Mouse (Mus musculus) myocyte (in vitro differentiated cells): Measurements from ENCODE around the gene Cyth2. TPM values are rescaled to one million over a fixed set of nuclear protein-coding genes. Genes with fewer than 3 reads are reported as not detected.

Source experiments
- H3K27me3 ChIP-seq: one replicate; pipeline ENCODE4 v1.6.1; 2011; ENCODE audit not compliant: control insufficient read depth, insufficient read depth, insufficient read length
- H3K36me3 ChIP-seq: one replicate; pipeline ENCODE4 v1.6.1; 2011; ENCODE audit not compliant: control insufficient read depth, insufficient read depth
- H3K4me2 ChIP-seq: one replicate; pipeline ENCODE4 v1.6.1; 2011; ENCODE audit warnings: low read depth, control low read depth
- H3K4me3 ChIP-seq: one replicate; pipeline ENCODE4 v1.5.1; 2011; ENCODE audit warnings: mild to moderate bottlenecking, control low read depth, moderate library complexity
- H3K79me2 ChIP-seq: one replicate; pipeline ENCODE4 v1.6.1; 2011; ENCODE audit not compliant: control insufficient read depth, insufficient read depth
- H3ac ChIP-seq: one replicate; pipeline ENCODE4 v1.6.1; 2011; ENCODE audit not compliant: control insufficient read depth, insufficient read length
- CEBPB ChIP-seq: IDR thresholded peaks from 2 replicates; pipeline ENCODE4 v1.6.1; 2011; ENCODE audit warnings: mild to moderate bottlenecking, moderate library complexity; ENCODE audit not compliant: poor library complexity, insufficient read depth, severe bottlenecking
- E2F4 ChIP-seq: IDR thresholded peaks from one replicate; pipeline ENCODE4 v1.6.1; 2011; ENCODE audit warnings: mild to moderate bottlenecking, control low read depth, moderate library complexity; ENCODE audit not compliant: insufficient read depth
- MAX ChIP-seq: IDR thresholded peaks from one replicate; pipeline ENCODE4 v1.6.1; 2011; ENCODE audit warnings: low read depth, mild to moderate bottlenecking, control low read depth
- MYOD1 ChIP-seq, 3 experiments: IDR thresholded peaks; one replicate each; pipeline ENCODE4 v1.6.1; 2011; ENCODE audit warnings: control low read depth in 2 of 3, low read depth in 2 of 3, mild to moderate bottlenecking in 2 of 3, moderate library complexity in 1 of 3; ENCODE audit not compliant: insufficient read length in 2 of 3, control insufficient read depth in 1 of 3
- MYOG ChIP-seq, 3 experiments: IDR thresholded peaks; one replicate each; pipeline ENCODE4 v1.6.1; 2011; ENCODE audit warnings: control low read depth in 2 of 3, low read depth in 2 of 3, mild to moderate bottlenecking in 2 of 3; ENCODE audit not compliant: insufficient read length in 2 of 3, control insufficient read depth in 1 of 3, insufficient read depth in 1 of 3
- POLR2A ChIP-seq: IDR thresholded peaks from one replicate; pipeline ENCODE4 v1.6.1; 2011; ENCODE audit warnings: low read depth, mild to moderate bottlenecking, control low read depth, moderate library complexity; ENCODE audit not compliant: insufficient read length
- POLR2AphosphoS2 ChIP-seq: IDR thresholded peaks from one replicate; pipeline ENCODE4 v1.6.1; 2011; ENCODE audit warnings: low read depth, control low read depth; ENCODE audit not compliant: insufficient read length
- REST ChIP-seq: IDR thresholded peaks from one replicate; pipeline ENCODE4 v1.6.1; 2011; ENCODE audit warnings: mild to moderate bottlenecking, control low read depth, moderate library complexity; ENCODE audit not compliant: insufficient read depth, insufficient read length
- SRF ChIP-seq: IDR thresholded peaks from one replicate; pipeline ENCODE4 v1.6.1; 2011; ENCODE audit warnings: low read depth; ENCODE audit not compliant: control insufficient read depth, insufficient read length
- TCF12 ChIP-seq: IDR thresholded peaks from one replicate; pipeline ENCODE4 v1.6.1; 2011; ENCODE audit warnings: mild to moderate bottlenecking, control low read depth; ENCODE audit not compliant: poor library complexity, insufficient read depth, severe bottlenecking
- TCF3 ChIP-seq: IDR thresholded peaks from one replicate; pipeline ENCODE4 v1.6.1; 2011; ENCODE audit warnings: low read depth, control low read depth; ENCODE audit not compliant: insufficient read length
- USF1 ChIP-seq: IDR thresholded peaks from one replicate; pipeline ENCODE4 v1.6.1; 2011; ENCODE audit warnings: low read depth, mild to moderate bottlenecking, control low read depth, moderate library complexity
- polyA plus RNA-seq: library from polyadenylated mRNA; unstranded; fragments of >200 nt; fragmentation: generic; extraction: Trizol; gene quantifications from one replicate; pipeline ENCODE4 v1.2.1, GENCODE M21; 2012; ENCODE audit warnings: missing spikeins

The Cyth2 gene
- polyA plus RNA-seq, 1 experiment, result 145 TPM

- no peak overlapping the region for H3ac ChIP-seq
- TF ChIP-seq TCF3, result no peak
- TF ChIP-seq E2F4, result no peak
- TF ChIP-seq MYOD1 (IDR thresholded peaks at IDR 0.05; ENCODE audit: control insufficient read depth in 1 of 3, insufficient read length in 2 of 3, low read depth in 2 of 3), result no peak
- TF ChIP-seq TCF12, result no peak
- no peak for TF ChIP-seq MYOG (IDR thresholded peaks at IDR 0.05; ENCODE audit: control insufficient read depth in 1 of 3, insufficient read depth in 1 of 3, insufficient read length in 2 of 3, low read depth in 2 of 3)
- TF ChIP-seq SRF, result no peak
- TF ChIP-seq USF1, result no peak
- TF ChIP-seq POLR2AphosphoS2, result no peak
- TF ChIP-seq POLR2A, result no peak
- TF ChIP-seq REST, result no peak
- TF ChIP-seq CEBPB, result no peak
- no peak for TF ChIP-seq MAX
Observed at GRCm38 (mm10) chr7:45808471-45808870, 5.9 kb downstream of the Cyth2 start.

GRCm38 (mm10) chr7:45805941-45806340 is 8.4 kb downstream of the Cyth2 start:
- Histone ChIP-seq H3ac (no peak overlapping the region), H3K4me3 (no peak overlapping the region), H3K36me3 (peaks cover 17% of the 10 kb centered on the region), H3K79me2 (no peaks in the 10 kb centered on the region), H3K27me3 (no peaks in the 10 kb centered on the region), H3K4me2 (no peak overlapping the region)
- TF ChIP-seq POLR2A (peak; percentile 26), MYOG (IDR thresholded peaks at IDR 0.05; ENCODE audit: control insufficient read depth in 1 of 3, insufficient read depth in 1 of 3, insufficient read length in 2 of 3, low read depth in 2 of 3) (no peak), MAX (no peak), E2F4 (no peak), POLR2AphosphoS2 (peak; percentile 86), USF1 (no peak)

More at GRCm38 (mm10) chr7:45808471-45808870, 5.9 kb downstream of the Cyth2 start:
- H3K79me2 ChIP-seq, result peaks cover 17% of the 10 kb centered on the region
- H3K27me3 ChIP-seq, result no peaks in the 10 kb centered on the region
- H3K36me3 ChIP-seq, result peaks cover 27% of the 10 kb centered on the region
- no peak overlapping the region for H3K4me2 ChIP-seq
- no peak overlapping the region for H3K4me3 ChIP-seq

DNA sequence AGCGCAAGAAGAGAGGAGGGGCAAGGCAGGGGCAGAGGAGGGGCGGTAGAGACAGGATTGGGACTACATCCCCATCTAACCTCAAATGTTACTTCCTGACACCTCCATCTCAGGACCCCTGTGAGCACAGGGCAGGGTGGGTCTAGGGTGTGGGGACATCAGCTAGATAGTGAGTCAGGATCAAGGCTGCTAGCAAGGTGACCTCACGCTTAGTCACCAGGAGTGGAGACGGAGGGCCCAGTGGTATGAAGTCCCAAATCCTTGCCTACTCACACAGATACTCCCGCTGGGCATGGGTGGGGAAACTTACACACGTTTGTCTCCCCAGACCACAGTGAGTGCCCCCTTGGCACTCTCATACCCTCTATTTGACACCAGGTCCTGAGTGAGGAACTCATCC is 11.8 kb downstream of the Cyth2 start:
- H3K4me2 ChIP-seq, result peak overlapping the region; percentile 18
- H3K27me3 ChIP-seq, result peaks cover 11% of the 10 kb centered on the region
- no peak overlapping the region for H3K4me3 ChIP-seq
- no peak overlapping the region for H3ac ChIP-seq
- no peaks in the 10 kb centered on the region for H3K79me2 ChIP-seq
- H3K36me3 ChIP-seq, result no peaks in the 10 kb centered on the region
- no peak for TF ChIP-seq E2F4
- TF ChIP-seq POLR2AphosphoS2, result no peak

- Histone ChIP-seq H3K27me3 (peaks cover 18% of the 10 kb centered on the region), H3K79me2 (no peaks in the 10 kb centered on the region), H3K4me3 (peak overlapping the region; percentile 19), H3K4me2 (peak overlapping the region; percentile 97), H3K36me3 (no peaks in the 10 kb centered on the region), H3ac (no peak overlapping the region)
- TF ChIP-seq MYOD1 (IDR thresholded peaks at IDR 0.05; ENCODE audit: control insufficient read depth in 1 of 3, insufficient read length in 2 of 3, low read depth in 2 of 3) (no peak), REST (no peak), CEBPB (no peak), MAX (no peak), MYOG (IDR thresholded peaks at IDR 0.05; ENCODE audit: control insufficient read depth in 1 of 3, insufficient read depth in 1 of 3, insufficient read length in 2 of 3, low read depth in 2 of 3) (no peak), E2F4 (no peak), USF1 (no peak), SRF (no peak), POLR2AphosphoS2 (no peak), TCF3 (no peak), POLR2A (no peak), TCF12 (no peak)
Observed at GRCm38 (mm10) chr7:45801348-45801747, 13.0 kb downstream of the Cyth2 start.

GRCm38 (mm10) chr7:45800546-45801204 is 13.7 kb downstream of the Cyth2 start:
- peak overlapping the region; percentile 97 for H3K4me2 ChIP-seq
- H3K36me3 ChIP-seq, result no peaks in the 10 kb centered on the region
- H3ac ChIP-seq, result no peak overlapping the region
- no peaks in the 10 kb centered on the region for H3K79me2 ChIP-seq
- TF ChIP-seq TCF3, result no peak
- no peak for TF ChIP-seq SRF
- TF ChIP-seq USF1, result no peak
- TF ChIP-seq E2F4, result no peak
- TF ChIP-seq CEBPB, result no peak
- no peak for TF ChIP-seq MYOD1 (IDR thresholded peaks at IDR 0.05; ENCODE audit: control insufficient read depth in 1 of 3, insufficient read length in 2 of 3, low read depth in 2 of 3)
- no peak for TF ChIP-seq MYOG (IDR thresholded peaks at IDR 0.05; ENCODE audit: control insufficient read depth in 1 of 3, insufficient read depth in 1 of 3, insufficient read length in 2 of 3, low read depth in 2 of 3)
- no peak for TF ChIP-seq TCF12
- no peak for TF ChIP-seq REST
- TF ChIP-seq POLR2A, result no peak
- peak overlapping the region; percentile 19 for H3K4me3 ChIP-seq
- H3K27me3 ChIP-seq, result peaks cover 18% of the 10 kb centered on the region
